Mouse (Mus musculus): ENCODE data around the gene Sar1b. TPM values are rescaled to one million over a fixed set of nuclear protein-coding genes. Genes with fewer than 3 reads are reported as not detected.

Gene Sar1b
- polyA plus RNA-seq, 1 experiment from 2014 or later, result 112 TPM

DNA sequence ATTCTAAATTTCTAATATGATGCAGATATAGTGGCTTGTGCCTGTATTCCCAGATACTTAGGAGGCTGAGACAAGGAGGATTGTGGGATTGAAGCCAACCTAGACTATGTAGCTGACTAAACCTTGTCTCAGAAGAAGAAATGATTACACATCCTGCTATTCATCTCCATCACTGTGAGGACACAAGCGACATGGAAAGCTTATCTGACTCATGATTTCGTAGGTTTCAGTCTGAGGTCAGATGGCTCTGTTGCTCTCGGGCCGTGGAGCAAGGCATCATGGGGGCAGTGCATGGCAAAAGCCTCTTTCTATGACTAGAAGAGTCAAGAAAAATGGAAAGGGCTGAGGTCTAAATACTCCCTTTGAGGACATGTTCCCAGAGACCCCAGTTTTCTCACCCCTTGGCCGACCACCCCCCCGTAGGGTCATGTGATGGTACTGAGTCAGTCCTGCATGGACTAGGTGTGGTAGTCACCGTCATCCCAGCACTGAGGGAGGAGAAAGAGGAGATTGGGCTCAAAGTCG, 48.6 kb downstream of the Sar1b start:
- Histone ChIP-seq H3K9ac (ENCODE audit: low read depth, low read length) (no peak overlapping the region), H3K27ac (replicated peaks; ENCODE audit: low read depth, low read length) (no peak overlapping the region), H3K4me3 (ENCODE audit: low read depth, low read length) (no peak overlapping the region), H3K4me2 (ENCODE audit: low read depth, low read length) (no peak overlapping the region), H3K9me3 (ENCODE audit: control insufficient read depth, low read length) (no peaks in the 10 kb centered on the region), H3K36me3 (ENCODE audit: control insufficient read depth, insufficient read depth, low read length) (peaks cover 32% of the 10 kb centered on the region), H3K27me3 (replicated peaks; ENCODE audit: control insufficient read depth, insufficient read depth, low read length) (no peaks in the 10 kb centered on the region), H3K4me1 (ENCODE audit: control insufficient read depth, insufficient read depth, low read length) (no peaks in the 10 kb centered on the region)
- WGBS, result 91% methylated on average over 8 of the region's 8 CpGs
- ATAC-seq (ENCODE audit: low read depth) (no peak), DNase-seq (ENCODE audit: low spot score) (no peak)

DNA sequence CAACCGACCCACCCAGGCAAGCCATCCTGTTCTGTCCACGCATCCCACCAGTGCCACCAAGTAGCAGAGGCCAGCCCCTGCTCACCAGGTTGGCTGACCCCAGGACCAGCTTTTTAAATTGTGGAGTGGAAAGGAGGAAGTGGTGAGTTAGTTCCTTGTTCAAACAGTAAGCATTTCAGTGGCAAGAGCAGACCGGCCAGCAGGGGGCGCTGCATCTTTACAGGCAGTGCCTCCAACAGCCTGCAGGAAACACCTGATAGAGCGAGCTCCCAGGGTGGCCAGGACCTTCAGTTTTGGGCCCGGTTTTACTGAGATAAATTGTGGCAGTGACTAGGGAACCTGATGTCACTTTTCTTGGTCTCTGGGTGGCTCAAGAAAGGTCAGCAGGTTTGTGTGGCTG, 54.3 kb downstream of the Sar1b start:
- peak; percentile 38; the same call in 1 of the 2 replicates for ATAC-seq (ENCODE audit: low read depth)
- H3K36me3 ChIP-seq (ENCODE audit: control insufficient read depth, insufficient read depth, low read length), result peaks cover 57% of the 10 kb centered on the region
- H3K9ac ChIP-seq (ENCODE audit: low read depth, low read length), result no peak overlapping the region
- H3K4me2 ChIP-seq (ENCODE audit: low read depth, low read length), result no peak overlapping the region
- no peaks in the 10 kb centered on the region for H3K9me3 ChIP-seq (ENCODE audit: control insufficient read depth, low read length)
- 34% methylated on average over 6 of the region's 6 CpGs for WGBS
- H3K27ac ChIP-seq (replicated peaks; ENCODE audit: low read depth, low read length), result no peak overlapping the region
- no peaks in the 10 kb centered on the region for H3K4me1 ChIP-seq (ENCODE audit: control insufficient read depth, insufficient read depth, low read length)
- H3K4me3 ChIP-seq (ENCODE audit: low read depth, low read length), result no peak overlapping the region
- H3K27me3 ChIP-seq (replicated peaks; ENCODE audit: control insufficient read depth, insufficient read depth, low read length), result no peaks in the 10 kb centered on the region
- peak; percentile 88 for DNase-seq (ENCODE audit: low spot score)

DNA sequence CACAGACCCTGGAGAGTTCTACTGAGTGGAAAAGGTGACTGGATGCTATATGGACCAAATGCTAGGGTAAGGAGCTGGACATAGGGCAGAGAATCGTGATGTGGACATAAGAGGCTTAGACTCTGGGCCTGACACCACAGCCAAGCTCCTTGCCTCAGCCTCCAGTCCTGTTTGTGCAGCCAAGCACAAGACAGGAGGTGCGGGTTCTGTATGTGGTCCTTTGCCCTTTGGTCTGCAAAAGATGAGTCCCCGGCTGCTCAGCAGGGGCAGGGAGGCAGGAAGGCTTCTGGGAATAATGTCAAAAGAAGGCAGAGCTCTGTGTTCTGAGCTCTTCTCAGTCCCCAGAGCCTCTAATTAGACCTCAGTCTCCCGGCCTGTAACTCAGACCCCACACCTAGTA, 55.4 kb downstream of the Sar1b start:
- Histone ChIP-seq H3K27me3 (replicated peaks; ENCODE audit: control insufficient read depth, insufficient read depth, low read length) (no peaks in the 10 kb centered on the region), H3K4me2 (ENCODE audit: low read depth, low read length) (no peak overlapping the region), H3K4me3 (ENCODE audit: low read depth, low read length) (no peak overlapping the region), H3K27ac (replicated peaks; ENCODE audit: low read depth, low read length) (no peak overlapping the region), H3K9ac (ENCODE audit: low read depth, low read length) (no peak overlapping the region), H3K9me3 (ENCODE audit: control insufficient read depth, low read length) (no peaks in the 10 kb centered on the region), H3K4me1 (ENCODE audit: control insufficient read depth, insufficient read depth, low read length) (no peaks in the 10 kb centered on the region), H3K36me3 (ENCODE audit: control insufficient read depth, insufficient read depth, low read length) (peaks cover 56% of the 10 kb centered on the region)
- DNase-seq (ENCODE audit: low spot score) (no peak), ATAC-seq (ENCODE audit: low read depth) (no peak)
- WGBS, result 89% methylated on average over 4 of the region's 4 CpGs

DNA sequence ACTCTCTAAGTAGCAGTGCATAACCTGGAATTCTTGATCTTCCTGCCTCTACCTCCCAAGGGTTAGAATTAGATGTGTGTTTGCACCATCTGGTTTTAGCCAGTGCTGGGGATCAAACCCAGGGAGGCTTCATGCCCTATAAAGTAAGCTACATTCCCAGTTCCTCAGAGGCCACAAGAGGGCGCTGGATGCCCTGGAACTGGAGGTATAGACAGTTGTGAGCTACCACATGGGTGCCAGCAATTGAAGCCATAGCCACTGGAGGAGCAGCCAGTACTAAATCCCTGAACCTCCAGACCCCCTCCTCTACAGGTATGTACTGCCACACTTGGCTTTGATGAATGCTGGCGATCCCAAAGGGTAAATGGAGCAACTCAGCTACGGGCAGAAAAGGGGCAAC, 56.5 kb downstream of the Sar1b start:
- no peak for ATAC-seq (ENCODE audit: low read depth)
- DNase-seq (ENCODE audit: low spot score), result no peak
- peaks cover 49% of the 10 kb centered on the region for H3K36me3 ChIP-seq (ENCODE audit: control insufficient read depth, insufficient read depth, low read length)
- H3K9ac ChIP-seq (ENCODE audit: low read depth, low read length), result no peak overlapping the region
- H3K4me1 ChIP-seq (ENCODE audit: control insufficient read depth, insufficient read depth, low read length), result no peaks in the 10 kb centered on the region
- H3K27ac ChIP-seq (replicated peaks; ENCODE audit: low read depth, low read length), result no peak overlapping the region
- H3K27me3 ChIP-seq (replicated peaks; ENCODE audit: control insufficient read depth, insufficient read depth, low read length), result no peaks in the 10 kb centered on the region
- no peaks in the 10 kb centered on the region for H3K9me3 ChIP-seq (ENCODE audit: control insufficient read depth, low read length)
- WGBS, result 70% methylated on average over 3 of the region's 3 CpGs
- H3K4me3 ChIP-seq (ENCODE audit: low read depth, low read length), result no peak overlapping the region
- no peak overlapping the region for H3K4me2 ChIP-seq (ENCODE audit: low read depth, low read length)

DNA sequence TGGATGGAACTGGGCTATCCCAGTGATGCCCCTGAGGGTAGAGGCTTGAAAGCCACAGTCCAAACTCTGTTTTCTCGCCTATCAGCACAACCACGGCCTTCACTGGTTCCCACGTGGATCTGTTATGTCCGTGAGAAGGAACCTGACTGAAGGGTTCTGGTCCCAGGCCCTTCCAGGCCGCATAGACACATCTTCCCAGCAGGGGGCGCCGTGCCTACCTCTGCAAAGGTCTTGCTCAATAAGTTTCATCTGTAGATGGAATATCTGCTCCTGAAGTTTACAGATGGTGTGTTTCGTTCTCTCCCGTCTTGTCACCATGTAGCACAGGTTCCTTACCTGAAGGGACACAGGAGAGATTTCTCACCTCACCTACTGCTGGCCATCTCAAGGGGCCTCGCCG, 57.4 kb downstream of the Sar1b start:
- no peak for ATAC-seq (ENCODE audit: low read depth)
- DNase-seq (ENCODE audit: low spot score), result peak; percentile 62
- H3K9ac ChIP-seq (ENCODE audit: low read depth, low read length), result no peak overlapping the region
- H3K9me3 ChIP-seq (ENCODE audit: control insufficient read depth, low read length), result no peaks in the 10 kb centered on the region
- no peak overlapping the region for H3K4me3 ChIP-seq (ENCODE audit: low read depth, low read length)
- no peaks in the 10 kb centered on the region for H3K27me3 ChIP-seq (replicated peaks; ENCODE audit: control insufficient read depth, insufficient read depth, low read length)
- H3K4me1 ChIP-seq (ENCODE audit: control insufficient read depth, insufficient read depth, low read length), result no peaks in the 10 kb centered on the region
- no peak overlapping the region for H3K27ac ChIP-seq (replicated peaks; ENCODE audit: low read depth, low read length)
- no peak overlapping the region for H3K4me2 ChIP-seq (ENCODE audit: low read depth, low read length)
- WGBS, result 33% methylated on average over 11 of the region's 11 CpGs
- H3K36me3 ChIP-seq (ENCODE audit: control insufficient read depth, insufficient read depth, low read length), result peaks cover 49% of the 10 kb centered on the region

DNA sequence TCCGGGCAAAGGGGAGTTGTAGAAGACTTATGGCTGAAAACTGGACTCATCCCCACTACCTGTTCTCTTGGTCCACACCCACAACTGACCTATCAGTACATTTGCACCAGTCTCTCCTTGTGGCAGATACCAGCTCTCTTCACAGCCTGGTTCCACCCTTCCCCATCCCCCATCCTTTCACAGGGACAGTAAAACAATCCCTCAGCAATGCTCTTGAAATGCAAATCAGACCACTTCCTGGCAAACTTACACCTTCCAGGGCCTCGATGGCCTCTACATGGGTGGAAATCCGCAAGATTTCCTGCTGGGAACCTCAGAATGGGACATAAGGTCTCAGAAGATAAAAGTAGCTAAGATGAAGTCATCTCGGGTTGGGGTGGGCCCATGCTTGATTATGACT, 59.2 kb downstream of the Sar1b start:
- Histone ChIP-seq H3K9ac (ENCODE audit: low read depth, low read length) (no peak overlapping the region), H3K36me3 (ENCODE audit: control insufficient read depth, insufficient read depth, low read length) (peaks cover 52% of the 10 kb centered on the region), H3K4me2 (ENCODE audit: low read depth, low read length) (no peak overlapping the region), H3K9me3 (ENCODE audit: control insufficient read depth, low read length) (no peaks in the 10 kb centered on the region), H3K27me3 (replicated peaks; ENCODE audit: control insufficient read depth, insufficient read depth, low read length) (no peaks in the 10 kb centered on the region), H3K27ac (replicated peaks; ENCODE audit: low read depth, low read length) (no peak overlapping the region), H3K4me3 (ENCODE audit: low read depth, low read length) (no peak overlapping the region), H3K4me1 (ENCODE audit: control insufficient read depth, insufficient read depth, low read length) (no peaks in the 10 kb centered on the region)
- DNase-seq (ENCODE audit: low spot score), result no peak
- WGBS, result 41% methylated on average over 4 of the region's 4 CpGs
- no peak for ATAC-seq (ENCODE audit: low read depth)

DNA sequence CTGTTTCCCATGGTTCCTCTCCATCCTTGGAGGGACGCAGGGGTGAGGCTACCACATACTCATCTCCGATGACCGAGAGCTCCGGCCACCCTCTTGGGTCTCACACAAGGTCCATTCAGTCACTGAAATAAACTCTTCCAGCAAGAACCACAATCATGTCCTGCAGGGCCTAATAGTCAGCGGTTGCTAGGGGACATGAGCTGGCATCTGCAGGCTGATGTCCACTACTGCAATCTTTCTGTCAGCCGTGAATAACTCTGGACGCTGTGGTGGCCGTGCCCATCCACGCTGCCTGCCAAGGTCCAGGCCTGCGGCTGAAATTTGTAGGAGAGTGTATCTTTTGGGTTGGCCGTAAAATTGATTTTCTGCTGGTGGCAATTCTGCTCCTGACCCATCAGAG, 59.8 kb downstream of the Sar1b start:
- WGBS, result 86% methylated on average over 11 of the region's 11 CpGs
- Histone ChIP-seq H3K9ac (ENCODE audit: low read depth, low read length) (no peak overlapping the region), H3K36me3 (ENCODE audit: control insufficient read depth, insufficient read depth, low read length) (peaks cover 52% of the 10 kb centered on the region), H3K27me3 (replicated peaks; ENCODE audit: control insufficient read depth, insufficient read depth, low read length) (no peaks in the 10 kb centered on the region), H3K4me1 (ENCODE audit: control insufficient read depth, insufficient read depth, low read length) (no peaks in the 10 kb centered on the region), H3K9me3 (ENCODE audit: control insufficient read depth, low read length) (no peaks in the 10 kb centered on the region), H3K27ac (replicated peaks; ENCODE audit: low read depth, low read length) (no peak overlapping the region), H3K4me3 (ENCODE audit: low read depth, low read length) (no peak overlapping the region), H3K4me2 (ENCODE audit: low read depth, low read length) (no peak overlapping the region)
- DNase-seq (ENCODE audit: low spot score) (no peak), ATAC-seq (ENCODE audit: low read depth) (no peak)

DNA sequence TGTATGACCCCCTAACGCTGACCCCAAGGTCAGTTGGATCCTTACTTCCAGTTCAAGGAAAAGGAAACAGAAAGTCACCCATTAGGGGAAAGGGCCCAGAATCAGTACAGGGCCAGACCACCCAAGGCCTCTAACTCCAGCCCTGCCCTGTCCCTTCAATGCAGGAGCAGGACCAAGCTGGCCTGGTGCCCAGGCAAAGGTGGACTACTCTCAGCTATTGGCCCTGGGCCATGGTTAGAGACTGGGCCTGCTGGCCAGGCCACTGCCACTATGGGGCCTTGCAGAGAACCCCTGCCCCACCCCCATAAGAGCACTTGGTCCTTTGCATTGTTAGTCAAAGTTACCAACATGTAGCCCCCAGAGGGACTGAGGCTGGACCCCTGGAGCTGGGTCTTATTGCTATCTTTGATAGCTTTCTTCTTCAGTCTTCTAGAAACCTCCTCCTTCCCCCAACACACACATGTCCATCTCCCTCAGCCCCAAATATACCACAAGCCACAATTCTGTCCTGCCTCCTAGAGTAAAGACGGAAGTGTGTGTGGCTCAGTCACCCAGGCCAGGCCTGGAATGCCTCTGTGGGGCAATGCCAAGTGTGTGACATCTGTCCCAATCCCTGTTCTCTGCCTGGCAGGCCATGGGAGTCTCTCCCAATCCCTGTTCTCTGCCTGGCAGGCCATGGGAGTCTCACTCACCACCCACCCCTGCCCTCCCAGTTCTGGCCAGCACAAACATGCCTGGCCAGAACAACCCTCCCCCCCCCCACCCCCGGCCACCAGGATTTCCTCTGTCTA, 60.7 kb downstream of the Sar1b start:
- no peak overlapping the region for H3K4me3 ChIP-seq (ENCODE audit: low read depth, low read length)
- no peak overlapping the region for H3K9ac ChIP-seq (ENCODE audit: low read depth, low read length)
- H3K9me3 ChIP-seq (ENCODE audit: control insufficient read depth, low read length), result no peaks in the 10 kb centered on the region
- H3K27me3 ChIP-seq (replicated peaks; ENCODE audit: control insufficient read depth, insufficient read depth, low read length), result no peaks in the 10 kb centered on the region
- no peak for ATAC-seq (ENCODE audit: low read depth)
- H3K4me1 ChIP-seq (ENCODE audit: control insufficient read depth, insufficient read depth, low read length), result no peaks in the 10 kb centered on the region
- no peak overlapping the region for H3K4me2 ChIP-seq (ENCODE audit: low read depth, low read length)
- no peak for DNase-seq (ENCODE audit: low spot score)
- WGBS, result 90% methylated on average over 3 of the region's 3 CpGs
- no peak overlapping the region for H3K27ac ChIP-seq (replicated peaks; ENCODE audit: low read depth, low read length)
- H3K36me3 ChIP-seq (ENCODE audit: control insufficient read depth, insufficient read depth, low read length), result peaks cover 53% of the 10 kb centered on the region

DNA sequence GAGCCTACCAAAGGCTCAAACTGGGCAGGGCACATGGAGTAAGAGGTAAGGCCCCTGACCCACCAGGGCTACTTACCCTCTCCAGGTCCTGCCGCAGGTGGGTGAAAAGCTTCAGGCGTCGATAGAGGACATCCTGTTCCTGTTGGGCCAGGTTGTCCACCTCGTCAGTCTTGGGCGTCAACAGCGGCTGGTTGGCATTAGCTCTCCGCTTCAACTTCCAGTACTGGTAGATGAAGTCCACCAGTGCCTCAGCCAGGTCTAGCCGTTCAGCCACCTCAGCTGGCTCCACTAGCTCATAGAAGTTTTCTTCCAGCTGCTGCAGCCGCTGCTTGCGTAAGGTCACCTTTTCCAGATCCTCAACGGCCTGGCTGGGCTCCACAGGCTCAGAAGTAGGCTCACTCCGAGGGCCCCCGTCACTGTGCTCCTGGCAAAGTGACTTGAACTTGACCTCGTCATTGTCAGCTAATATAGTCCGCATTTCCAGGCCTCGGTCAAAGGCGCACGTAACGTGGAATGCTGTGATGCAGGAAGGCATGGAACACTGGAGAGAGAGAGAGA, 61.5 kb downstream of the Sar1b start:
- ATAC-seq (ENCODE audit: low read depth), result no peak
- no peak overlapping the region for H3K27ac ChIP-seq (replicated peaks; ENCODE audit: low read depth, low read length)
- no peaks in the 10 kb centered on the region for H3K9me3 ChIP-seq (ENCODE audit: control insufficient read depth, low read length)
- WGBS, result 89% methylated on average over 18 of the region's 19 CpGs
- no peak overlapping the region for H3K4me3 ChIP-seq (ENCODE audit: low read depth, low read length)
- DNase-seq (ENCODE audit: low spot score), result no peak
- H3K4me2 ChIP-seq (ENCODE audit: low read depth, low read length), result no peak overlapping the region
- H3K4me1 ChIP-seq (ENCODE audit: control insufficient read depth, insufficient read depth, low read length), result no peaks in the 10 kb centered on the region
- no peaks in the 10 kb centered on the region for H3K27me3 ChIP-seq (replicated peaks; ENCODE audit: control insufficient read depth, insufficient read depth, low read length)
- peaks cover 58% of the 10 kb centered on the region for H3K36me3 ChIP-seq (ENCODE audit: control insufficient read depth, insufficient read depth, low read length)
- no peak overlapping the region for H3K9ac ChIP-seq (ENCODE audit: low read depth, low read length)
